Comparison of ENCODE assay signal across 12 mouse cellular contexts in the genomic region with DNA sequence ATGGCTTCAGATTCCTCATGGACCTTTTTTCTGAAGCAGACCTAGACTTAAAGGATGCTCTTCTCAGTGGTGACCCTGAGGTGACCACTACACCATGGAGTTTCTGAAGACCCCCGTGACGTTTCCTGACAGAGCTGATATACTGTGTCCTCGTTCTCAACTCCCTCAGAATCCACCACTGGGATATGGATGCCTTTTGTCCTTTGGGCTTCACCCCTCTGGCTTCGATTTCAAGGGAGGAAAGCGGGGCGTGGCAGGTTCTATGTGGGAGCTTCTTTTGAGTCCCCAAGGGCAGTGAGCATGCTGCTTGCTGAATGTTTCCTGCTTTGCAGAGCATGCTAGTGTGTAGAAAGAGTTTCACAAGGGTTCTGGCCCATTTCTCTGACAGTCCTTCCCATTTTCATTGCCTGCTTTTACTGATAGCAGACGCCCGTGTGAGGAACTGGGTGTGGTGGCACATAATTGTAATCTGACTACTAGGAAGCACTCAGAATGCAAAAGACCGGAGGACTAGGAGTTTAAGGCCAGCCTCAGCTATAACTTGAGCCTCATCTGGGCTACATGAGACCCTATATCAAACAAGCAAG.
DNase-seq lines count a peak whose midpoint lies in the region; ATAC-seq and TF ChIP-seq lines count a peak whose summit lies in the region.
"Had no signal": no experiment of that assay in that cellular context is flagged by ENCODE, and none has a peak within 500 bp of the region (broad histone marks: within the 10 kb centered on the region; RNA-seq: fewer than 3 reads in every experiment).

No protein-coding gene starts in this region.

- no peak for TF ChIP-seq RAD21 in MEL (IDR thresholded peaks at IDR 0.05; ENCODE audit: low read depth, low read length)

- no peaks in the 10 kb centered on the region for H3K27me3 ChIP-seq in MEL (ENCODE audit: control insufficient read depth in 1 of 2, insufficient read depth in 2 of 2, low read length in 2 of 2)
- H3K27me3 ChIP-seq in midbrain, embryonic 15.5 days (replicated peaks) = no peaks in the 10 kb centered on the region
- H3K27me3 ChIP-seq: forebrain, embryonic 15.5 days; lung, embryonic 15.5 days had no signal

- H3K4me2 ChIP-seq in midbrain, embryonic 15.5 days = no peak overlapping the region
- H3K4me2 ChIP-seq: forebrain, embryonic 15.5 days; lung, embryonic 15.5 days had no signal

- no peaks in the 10 kb centered on the region for H3K9me3 ChIP-seq in MEL (replicated peaks; ENCODE audit: insufficient read depth, low read length)
- no peaks in the 10 kb centered on the region for H3K9me3 ChIP-seq in midbrain, embryonic 15.5 days
- H3K9me3 ChIP-seq: forebrain, embryonic 15.5 days; lung, embryonic 15.5 days had no signal

- H3K27ac ChIP-seq in MEL (ENCODE audit: control insufficient read depth, low read depth, low read length) = peak overlapping the region; percentile 31; the same call in 1 of the 2 replicates
- H3K27ac ChIP-seq in bone marrow macrophage, adult 2 months (ENCODE audit: insufficient read depth, low read depth, low read length) = 0 out of 2 replicates have a peak overlapping the region, but pooled peaks have one; percentile 10
- H3K27ac ChIP-seq in macrophage = peak overlapping the region; percentile 25; the same call in 1 of the 2 replicates
- no peak overlapping the region for H3K27ac ChIP-seq in midbrain, embryonic 15.5 days
- H3K27ac ChIP-seq: forebrain, embryonic 15.5 days; lung, embryonic 15.5 days had no signal

- no peak overlapping the region for H3K9ac ChIP-seq in MEL (ENCODE audit: control insufficient read depth, low read depth, low read length, poor library complexity, severe bottlenecking)
- H3K9ac ChIP-seq in midbrain, embryonic 15.5 days = no peak overlapping the region
- H3K9ac ChIP-seq: forebrain, embryonic 15.5 days; lung, embryonic 15.5 days had no signal

- no peak for TF ChIP-seq CTCF in MEL (IDR thresholded peaks at IDR 0.05 in 2 of 3, conservative IDR thresholded peaks at IDR 0.05 in 1 of 3; ENCODE audit: control insufficient read depth in 1 of 3, insufficient read depth in 1 of 3, low read depth in 2 of 3, low read length in 3 of 3, poor library complexity in 1 of 3, severe bottlenecking in 1 of 3)
- TF ChIP-seq CTCF in bone marrow macrophage, adult 2 months (IDR thresholded peaks at IDR 0.05; ENCODE audit: low read depth, low read length) = no peak

- peak; percentile 44 to 47 for DNase-seq in kidney, postnatal 4 days
- DNase-seq in kidney, adult 11 months = no peak
- peak; percentile 39 for DNase-seq in MEL (ENCODE audit: low read depth, low spot score)
- no peak for DNase-seq in right cerebral cortex, postnatal 25 days
- DNase-seq: adrenal gland, adult 8-10 months; gastrocnemius, postnatal 14 days had no signal

- no peak for TF ChIP-seq POLR2A in MEL (IDR thresholded peaks at IDR 0.05; ENCODE audit: control insufficient read depth in 1 of 2, insufficient read depth in 1 of 2, low read depth in 1 of 2, low read length in 2 of 2, poor library complexity in 1 of 2)
- no peak for TF ChIP-seq POLR2A in bone marrow macrophage, adult 2 months (IDR thresholded peaks at IDR 0.05; ENCODE audit: borderline replicate concordance, low read depth, low read length)

- H3K79me2 ChIP-seq in MEL (ENCODE audit: control insufficient read depth, insufficient read depth, low read length, poor library complexity) = no peaks in the 10 kb centered on the region
- H3K79me2 ChIP-seq in macrophage (ENCODE audit: inconsistent target) = no peaks in the 10 kb centered on the region

- WGBS in macrophage (ENCODE audit: missing documents) = 49% methylated on average over 9 of the region's 9 CpGs
- 83% methylated on average over 9 of the region's 9 CpGs for WGBS in midbrain, embryonic 15.5 days

- peak; percentile 64 to 71 for TF ChIP-seq EP300 in MEL (IDR thresholded peaks at IDR 0.05; ENCODE audit: low read depth in 1 of 2, low read length in 2 of 2)

- H3K36me3 ChIP-seq in MEL (ENCODE audit: control insufficient read depth in 1 of 2, insufficient read depth in 2 of 2, low read length in 2 of 2) = peaks cover 0 to 23% of the 10 kb centered on the region in 2 experiments; a peak in 2 of 4 replicates
- H3K36me3 ChIP-seq in macrophage (ENCODE audit: inconsistent target) = no peaks in the 10 kb centered on the region
- H3K36me3 ChIP-seq in midbrain, embryonic 15.5 days (replicated peaks) = no peaks in the 10 kb centered on the region
- H3K36me3 ChIP-seq: forebrain, embryonic 15.5 days; lung, embryonic 15.5 days had no signal

- H3K4me3 ChIP-seq in MEL (ENCODE audit: control insufficient read depth in 1 of 2, insufficient read depth in 1 of 2, low read depth in 2 of 2, low read length in 2 of 2) (no peak overlapping the region), macrophage (ENCODE audit: inconsistent target) (no peak overlapping the region)
- no peak overlapping the region for H3K4me3 ChIP-seq in bone marrow macrophage, adult 2 months (ENCODE audit: insufficient read depth, low read length)
- no peak overlapping the region for H3K4me3 ChIP-seq in midbrain, embryonic 15.5 days
- H3K4me3 ChIP-seq: forebrain, embryonic 15.5 days; lung, embryonic 15.5 days had no signal

- no peak for ATAC-seq in midbrain, embryonic 15.5 days (replicated peaks)
- ATAC-seq: forebrain, embryonic 15.5 days; inflammation-experienced regulatory T-cells, adult 6 months had no signal

- H3K4me1 ChIP-seq in MEL (ENCODE audit: control insufficient read depth in 1 of 2, insufficient read depth in 2 of 2, low read length in 2 of 2) = peaks cover 19 to 20% of the 10 kb centered on the region in 2 experiments
- peaks cover 25% of the 10 kb centered on the region for H3K4me1 ChIP-seq in bone marrow macrophage, adult 2 months (ENCODE audit: control insufficient read depth, insufficient read depth, low read length)
- peaks cover 7% of the 10 kb centered on the region; the same call in 1 of the 2 replicates for H3K4me1 ChIP-seq in midbrain, embryonic 15.5 days

TF ChIP-seq in MEL, 35 proteins besides CTCF, POLR2A, EP300 and RAD21:
- TF ChIP-seq ETS1 (IDR thresholded peaks at IDR 0.05; ENCODE audit: low read depth, low read length) (peak; percentile 49), GATA1 (IDR thresholded peaks at IDR 0.05; ENCODE audit: low read depth, low read length) (peak; percentile 43; the same call in 1 of the 2 replicates), TCF12 (IDR thresholded peaks at IDR 0.05; ENCODE audit: low read depth, low read length) (peak; percentile 39; the same call in 1 of the 2 replicates), POLR2AphosphoS2 (IDR thresholded peaks at IDR 0.05; ENCODE audit: low read length) (no peak), ELF1 (IDR thresholded peaks at IDR 0.05; ENCODE audit: low read depth, low read length) (no peak), RCOR1 (IDR thresholded peaks at IDR 0.05; ENCODE audit: low read depth, low read length) (0 out of 2 replicates have a peak, but pooled peaks have one; percentile 21)

Comparison
In these comparisons a context has a peak if more than half of its experiments do, and no peak if none do; other contexts are left out.
1. DNase-seq: peak in kidney, postnatal 4 days (2 of 2) and MEL (single experiment); none in kidney, adult 11 months (single experiment) and right cerebral cortex, postnatal 25 days (single experiment).